9 mouse cellular contexts compared by ENCODE assay signal in genomic region chr3:107159859-107160324, GRCm38 (mm10). TPM values are rescaled to one million over a fixed set of nuclear protein-coding genes. Genes with fewer than 3 reads are reported as not detected.
A peak's percentile ranks its signal among the peaks of the same experiment; 100 is the strongest.
DNase-seq lines count a peak whose midpoint lies in the region; ATAC-seq and TF ChIP-seq lines count a peak whose summit lies in the region.
"Had no signal": no experiment of that assay in that cellular context is flagged by ENCODE, and none has a peak within 500 bp of the region (broad histone marks: within the 10 kb centered on the region; RNA-seq: fewer than 3 reads in every experiment).

No protein-coding gene starts in this region.

- H3K27ac ChIP-seq in hindbrain, postnatal 0 days: 0 out of 2 replicates have a peak overlapping the region, but pooled peaks have one; percentile 9
- no peak overlapping the region for H3K27ac ChIP-seq in liver, embryonic 11.5 days (ENCODE audit: low read depth, low read length)

- H3K4me3 ChIP-seq in hindbrain, postnatal 0 days (ENCODE audit: low read length): peak overlapping the region; percentile 24
- H3K4me3 ChIP-seq in liver, embryonic 11.5 days (ENCODE audit: low read depth, low read length): no peak overlapping the region

- no peaks in the 10 kb centered on the region for H3K36me3 ChIP-seq in hindbrain, postnatal 0 days (ENCODE audit: insufficient read depth, low read length)
- no peaks in the 10 kb centered on the region for H3K36me3 ChIP-seq in liver, embryonic 11.5 days (ENCODE audit: control insufficient read depth, insufficient read depth, low read length)

- H3K9me3 ChIP-seq in hindbrain, postnatal 0 days (ENCODE audit: low read length): no peaks in the 10 kb centered on the region
- no peaks in the 10 kb centered on the region for H3K9me3 ChIP-seq in liver, embryonic 11.5 days (ENCODE audit: control insufficient read depth, low read length)

- TF ChIP-seq CTCF in hindbrain, postnatal 0 days (IDR thresholded peaks at IDR 0.05; ENCODE audit: low read depth): peak; percentile 60

- peak; percentile 7 to 43 for DNase-seq in layer of hippocampus, adult 18-20 months (ENCODE audit: low spot score in 2 of 2)
- DNase-seq in layer of hippocampus, postnatal 25 days (ENCODE audit: extremely low spot score in 1 of 2, low spot score in 1 of 2): no peak
- peak; percentile 81 for DNase-seq in cerebellum, adult 9-11 months
- peak; percentile 70 for DNase-seq in hindbrain, postnatal 0 days (ENCODE audit: low spot score)
- DNase-seq in liver, embryonic 11.5 days (ENCODE audit: low spot score): no peak
- DNase-seq in right cerebral cortex, adult 18-20 months: peak; percentile 48
- no peak for DNase-seq in spleen, adult 12 weeks (ENCODE audit: low spot score)

- H3K27me3 ChIP-seq in hindbrain, postnatal 0 days (ENCODE audit: insufficient read depth, low read length): no peaks in the 10 kb centered on the region
- H3K27me3 ChIP-seq in liver, embryonic 11.5 days (replicated peaks; ENCODE audit: control insufficient read depth, insufficient read depth, low read length): peaks cover 7% of the 10 kb centered on the region; the same call in 1 of the 2 replicates

- H3K9ac ChIP-seq in hindbrain, postnatal 0 days (replicated peaks; ENCODE audit: low read length): peak overlapping the region; percentile 45
- H3K9ac ChIP-seq in liver, embryonic 11.5 days (ENCODE audit: low read depth, low read length): no peak overlapping the region

- H3K4me1 ChIP-seq in hindbrain, postnatal 0 days (ENCODE audit: insufficient read depth, low read length): 0 out of 2 replicates have a peak, but pooled peaks cover 11% of the 10 kb centered on the region
- no peaks in the 10 kb centered on the region for H3K4me1 ChIP-seq in liver, embryonic 11.5 days (replicated peaks; ENCODE audit: control insufficient read depth, insufficient read depth, low read length)

- WGBS in hindbrain, postnatal 0 days: 3% methylated on average over 17 of the region's 17 CpGs
- WGBS in liver, embryonic 11.5 days: 7% methylated on average over 17 of the region's 17 CpGs

- ATAC-seq in frontal cortex, adult (ENCODE audit: low TSS enrichment): peak; percentile 63
- peak; percentile 76 for ATAC-seq in hindbrain, postnatal 0 days
- no peak for ATAC-seq in liver, embryonic 11.5 days (replicated peaks; ENCODE audit: low FRiP score)

- peak overlapping the region; percentile 57 for H3K4me2 ChIP-seq in hindbrain, postnatal 0 days (ENCODE audit: low read depth, low read length)
- H3K4me2 ChIP-seq in liver, embryonic 11.5 days: peak overlapping the region; percentile 44

RNA-seq across cellular contexts. Expression of gene Kcna10, which starts 23.0 kb away (rescaled TPM):
- not detected for total RNA-seq in layer of hippocampus, adult 18-20 months (2021)
- not detected for total RNA-seq in layer of hippocampus, postnatal 25 days (2021)
- total RNA-seq in hindbrain, postnatal 0 days (2014; rRNA removed): not detected in 2 replicates
- 0.09 TPM in 1 of 2 replicates, not detected in the other for polyA plus RNA-seq in hindbrain, postnatal 0 days (2015; fragmentation: Nextera tagmentation; extraction: Ambion mirVana)
- polyA plus RNA-seq in liver, embryonic 11.5 days (2014; fragmentation: Nextera tagmentation; extraction: Ambion mirVana): not detected in 2 replicates
- total RNA-seq: layer of hippocampus, postnatal 10 days had no signal

RNA-seq across cellular contexts. Expression of gene Kcna2, which starts 58.9 kb away (rescaled TPM):
- total RNA-seq in layer of hippocampus, adult 18-20 months (2021): 10 to 100 TPM; 88.7 to 90.1 TPM
- total RNA-seq in layer of hippocampus, postnatal 25 days (2021): 10 to 100 TPM; 79.9 to 97.7 TPM
- total RNA-seq in hindbrain, postnatal 0 days (2014; rRNA removed): 15.5 and 17.2 TPM in 2 replicates
- polyA plus RNA-seq in hindbrain, postnatal 0 days (2015; fragmentation: Nextera tagmentation; extraction: Ambion mirVana): 1.8 and 2.1 TPM in 2 replicates
- 0.05 and 0.08 TPM in 2 replicates for polyA plus RNA-seq in liver, embryonic 11.5 days (2014; fragmentation: Nextera tagmentation; extraction: Ambion mirVana)

Comparison
In these comparisons a context has a peak if more than half of its experiments do, and no peak if none do; other contexts are left out.
1. DNase-seq: peak in layer of hippocampus, adult 18-20 months (2 of 2), cerebellum, adult 9-11 months (single experiment), hindbrain, postnatal 0 days (single experiment) and right cerebral cortex, adult 18-20 months (single experiment); none in layer of hippocampus, postnatal 25 days (0 of 2), liver, embryonic 11.5 days (single experiment) and spleen, adult 12 weeks (single experiment).